Mouse (Mus musculus) embryonic facial prominence, embryonic 14.5 days (tissue): Measurements from ENCODE around the gene Kcnk4. TPM values are rescaled to one million over a fixed set of nuclear protein-coding genes. Genes with fewer than 3 reads are reported as not detected.

ENCODE experiments used
- ATAC-seq: fragments of 200-750 bp; cut with Nextera tagmentation; 2 replicates; pipeline ENCODE4 v1.8.0; 2017; ENCODE audit warnings: low read depth, moderate number of reproducible peaks, moderate TSS enrichment
- DNase-seq: peaks from one replicate; pipeline ENCODE4 v3.0.0-alpha.2; 2015; ENCODE audit warnings: low spot score
- H3K27ac ChIP-seq: fragments of 300-500 bp; sonication (generic); replicated peaks from 2 replicates; pipeline ENCODE4 v1.5.1; 2014; ENCODE audit warnings: low read depth, mild to moderate bottlenecking, low read length, moderate library complexity
- H3K27me3 ChIP-seq: fragments of 300-500 bp; sonication (generic); replicated peaks from 2 replicates; pipeline ENCODE4 v1.6.1; 2014; ENCODE audit warnings: low read length; ENCODE audit not compliant: control insufficient read depth, insufficient read depth
- H3K36me3 ChIP-seq: fragments of 300-500 bp; sonication (generic); 2 replicates; pipeline ENCODE4 v1.6.1; 2014; ENCODE audit warnings: low read length, mixed read lengths; ENCODE audit not compliant: control insufficient read depth, insufficient read depth
- H3K4me1 ChIP-seq: fragments of 300-500 bp; sonication (generic); 2 replicates; pipeline ENCODE4 v1.6.1; 2014; ENCODE audit warnings: antibody characterized with exemption, low read length; ENCODE audit not compliant: control insufficient read depth, insufficient read depth
- H3K4me2 ChIP-seq: fragments of 300-500 bp; sonication (generic); 2 replicates; pipeline ENCODE4 v1.6.1; 2014; ENCODE audit warnings: low read depth, mild to moderate bottlenecking, low read length, moderate library complexity, mixed read lengths
- H3K4me3 ChIP-seq: fragments of 300-500 bp; sonication (generic); 2 replicates; pipeline ENCODE4 v1.5.1; 2014; ENCODE audit warnings: low read depth, mild to moderate bottlenecking, low read length
- H3K9ac ChIP-seq: fragments of 300-500 bp; sonication (generic); 2 replicates; pipeline ENCODE4 v1.6.1; 2014; ENCODE audit warnings: low read depth, mild to moderate bottlenecking, low read length, moderate library complexity, mixed read lengths
- H3K9me3 ChIP-seq: fragments of 300-500 bp; sonication (generic); 2 replicates; pipeline ENCODE4 v1.6.1; 2016; ENCODE audit warnings: low read length; ENCODE audit not compliant: control insufficient read depth
- WGBS: fragments of 180-500 bp; shearing (Covaris S2); extraction: QIAGEN DNeasy Blood & Tissue Kit; methylation state at CpG from one replicate; pipeline ENCODE4 v1.1.7; 2014; 5-methylcytosine and 5-hydroxymethylcytosine counted together
- polyA plus RNA-seq: library from polyadenylated mRNA; unstranded; fragments of >200 nt; fragmentation: Nextera tagmentation; extraction: Ambion mirVana; gene quantifications from 2 replicates; pipeline ENCODE4 v1.2.1, GENCODE M21; 2014

The Kcnk4 gene
- polyA plus RNA-seq, 1 experiment from 2014 or later, result 1.6 TPM

DNA sequence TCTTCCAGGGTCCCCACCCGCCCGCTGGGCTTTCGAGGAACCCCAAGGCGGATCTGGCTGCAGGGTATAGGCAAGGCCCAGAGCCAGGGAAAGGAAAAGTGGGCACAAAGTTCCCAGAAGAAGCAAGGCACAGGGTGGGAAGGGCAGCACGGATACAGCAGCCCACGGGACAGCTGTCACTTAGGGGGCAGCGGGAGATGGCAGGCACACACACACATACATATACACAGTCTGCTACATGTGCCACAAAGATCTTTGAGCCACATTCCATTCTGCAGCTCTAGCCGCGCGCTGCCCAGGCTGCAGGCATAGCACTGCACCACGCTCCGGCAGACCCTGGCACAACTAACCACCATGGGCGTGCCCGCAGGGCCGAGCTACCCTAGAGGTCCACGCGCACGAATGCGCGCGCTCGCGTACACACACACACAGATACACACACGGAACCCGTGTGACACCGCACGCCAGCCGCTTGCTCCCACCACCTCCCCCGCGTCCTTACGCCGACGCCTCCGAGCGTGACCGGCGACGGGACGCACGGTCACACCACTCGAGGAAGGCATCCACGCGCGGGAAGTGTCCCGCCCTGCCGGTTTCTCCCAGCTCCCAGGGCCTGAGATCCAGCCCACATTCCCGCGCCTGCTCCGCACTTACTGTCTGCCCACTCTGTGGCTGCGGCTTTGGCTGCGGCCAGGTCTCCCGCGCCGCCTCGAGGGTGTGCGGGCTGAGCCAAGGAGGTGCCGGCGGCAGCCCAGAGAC lies 700 bp downstream of the Kcnk4 start:
- Histone ChIP-seq H3K9ac (peak overlapping the region; percentile 52), H3K4me3 (peak overlapping the region; percentile 37), H3K4me1 (peaks cover 6% of the 10 kb centered on the region; the same call in 1 of the 2 replicates), H3K9me3 (no peaks in the 10 kb centered on the region), H3K27ac (no peak overlapping the region), H3K4me2 (peak overlapping the region; percentile 61), H3K36me3 (no peaks in the 10 kb centered on the region), H3K27me3 (peaks cover 72% of the 10 kb centered on the region)
- 4% methylated on average over 39 of the region's 58 CpGs for WGBS
- peak; percentile 39 for DNase-seq
- peak; percentile 70 for ATAC-seq

- Histone ChIP-seq H3K4me3 (peak overlapping the region; percentile 37), H3K27me3 (peaks cover 76% of the 10 kb centered on the region), H3K4me2 (peak overlapping the region; percentile 61), H3K9ac (no peak overlapping the region), H3K9me3 (no peaks in the 10 kb centered on the region), H3K27ac (no peak overlapping the region), H3K36me3 (no peaks in the 10 kb centered on the region), H3K4me1 (peaks cover 6% of the 10 kb centered on the region; the same call in 1 of the 2 replicates)
- DNase-seq (no peak), ATAC-seq (no peak)
- WGBS, result 24% methylated on average over 4 of the region's 4 CpGs
Measured at GRCm38 (mm10) chr19:6933102-6933435, 1.2 kb downstream of the Kcnk4 start.

- ATAC-seq (no peak), DNase-seq (no peak)
- Histone ChIP-seq H3K4me1 (peaks cover 6% of the 10 kb centered on the region; the same call in 1 of the 2 replicates), H3K4me3 (no peak overlapping the region), H3K36me3 (no peaks in the 10 kb centered on the region), H3K4me2 (no peak overlapping the region), H3K9ac (no peak overlapping the region), H3K9me3 (no peaks in the 10 kb centered on the region), H3K27me3 (peaks cover 87% of the 10 kb centered on the region), H3K27ac (no peak overlapping the region)
- WGBS, result 64% methylated on average over 1 of the region's 1 CpGs
Measured at GRCm38 (mm10) chr19:6932018-6932417, 2.3 kb downstream of the Kcnk4 start.

- WGBS, result 0% methylated on average over 1 of the region's 2 CpGs
- Histone ChIP-seq H3K9ac (no peak overlapping the region), H3K4me2 (no peak overlapping the region), H3K27ac (no peak overlapping the region), H3K27me3 (peaks cover 93% of the 10 kb centered on the region), H3K36me3 (no peaks in the 10 kb centered on the region), H3K9me3 (no peaks in the 10 kb centered on the region), H3K4me3 (no peak overlapping the region), H3K4me1 (peaks cover 6% of the 10 kb centered on the region; the same call in 1 of the 2 replicates)
- ATAC-seq (no peak), DNase-seq (no peak)
Measured at GRCm38 (mm10) chr19:6931002-6931401, 3.3 kb downstream of the Kcnk4 start.

DNA sequence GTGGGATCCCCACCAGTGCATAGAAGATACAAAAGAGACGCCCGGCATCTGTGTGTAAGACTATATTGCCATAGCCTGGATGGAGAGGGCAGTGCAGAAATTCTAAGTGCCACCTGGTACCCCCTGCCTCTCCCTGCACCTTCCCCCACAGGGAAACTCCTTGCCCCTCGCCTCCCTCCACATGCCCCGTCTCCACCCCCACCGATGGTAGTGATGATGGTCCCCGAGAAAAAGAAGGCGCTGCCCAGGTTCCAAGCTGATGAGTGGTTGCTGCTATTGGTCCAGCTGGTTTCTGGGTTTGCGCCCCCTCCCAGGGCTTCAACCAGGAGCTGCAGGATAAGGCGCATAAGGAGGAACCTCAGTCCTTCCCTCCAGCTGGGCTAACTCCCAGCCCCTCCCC lies 6.2 kb downstream of the Kcnk4 start:
- DNase-seq (no peak), ATAC-seq (no peak)
- H3K9ac ChIP-seq, result no peak overlapping the region
- 17% methylated on average over 7 of the region's 9 CpGs for WGBS
- H3K4me2 ChIP-seq, result peak overlapping the region; percentile 47; the same call in 1 of the 2 replicates
- H3K4me3 ChIP-seq, result peak overlapping the region; percentile 24; the same call in 1 of the 2 replicates
- H3K27ac ChIP-seq, result no peak overlapping the region
- H3K36me3 ChIP-seq, result no peaks in the 10 kb centered on the region
- peaks cover 93% of the 10 kb centered on the region for H3K27me3 ChIP-seq
- peaks cover 2% of the 10 kb centered on the region; the same call in 1 of the 2 replicates for H3K4me1 ChIP-seq
- no peaks in the 10 kb centered on the region for H3K9me3 ChIP-seq

DNA sequence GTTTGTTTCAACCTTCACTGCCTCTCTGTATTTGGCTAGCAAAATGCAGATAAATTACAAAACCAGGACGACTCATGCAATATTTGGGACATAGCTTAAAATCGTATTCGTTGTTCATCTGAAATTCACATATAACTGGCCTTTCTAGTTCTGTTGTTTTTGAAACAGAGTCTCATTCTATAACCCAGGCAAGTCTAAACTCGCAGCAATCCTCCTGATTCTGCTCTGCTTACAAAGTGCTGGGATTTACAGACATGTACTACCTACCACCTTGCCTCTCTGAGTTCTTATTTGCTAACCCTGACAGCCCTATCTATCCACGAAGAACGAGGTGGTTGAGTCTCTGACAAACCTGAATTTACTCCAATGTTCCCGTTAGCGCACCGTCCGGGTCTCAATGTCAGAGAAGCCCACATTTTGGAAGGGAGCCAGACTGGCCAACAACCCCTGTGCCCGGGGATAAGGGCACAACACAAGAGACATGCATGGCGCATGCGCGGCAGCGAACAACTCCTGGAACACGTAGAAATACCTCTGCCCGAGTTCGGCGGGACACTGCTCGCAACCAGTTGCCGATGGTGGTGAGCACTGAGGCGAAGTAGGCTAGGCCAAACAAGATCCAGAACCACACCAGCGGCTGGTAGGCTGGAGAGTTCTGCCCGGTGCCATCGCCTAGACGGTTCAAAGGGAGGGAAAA lies 7.6 kb downstream of the Kcnk4 start:
- Histone ChIP-seq H3K4me3 (peak overlapping the region; percentile 24), H3K4me1 (peaks cover 2% of the 10 kb centered on the region; the same call in 1 of the 2 replicates), H3K27ac (peak overlapping the region; percentile 21; the same call in 1 of the 2 replicates), H3K4me2 (peak overlapping the region; percentile 47), H3K36me3 (no peaks in the 10 kb centered on the region), H3K9ac (peak overlapping the region; percentile 41), H3K9me3 (no peaks in the 10 kb centered on the region), H3K27me3 (peaks cover 83% of the 10 kb centered on the region)
- ATAC-seq, result no peak
- 8% methylated on average over 26 of the region's 26 CpGs for WGBS
- DNase-seq, result peak; percentile 59

DNA sequence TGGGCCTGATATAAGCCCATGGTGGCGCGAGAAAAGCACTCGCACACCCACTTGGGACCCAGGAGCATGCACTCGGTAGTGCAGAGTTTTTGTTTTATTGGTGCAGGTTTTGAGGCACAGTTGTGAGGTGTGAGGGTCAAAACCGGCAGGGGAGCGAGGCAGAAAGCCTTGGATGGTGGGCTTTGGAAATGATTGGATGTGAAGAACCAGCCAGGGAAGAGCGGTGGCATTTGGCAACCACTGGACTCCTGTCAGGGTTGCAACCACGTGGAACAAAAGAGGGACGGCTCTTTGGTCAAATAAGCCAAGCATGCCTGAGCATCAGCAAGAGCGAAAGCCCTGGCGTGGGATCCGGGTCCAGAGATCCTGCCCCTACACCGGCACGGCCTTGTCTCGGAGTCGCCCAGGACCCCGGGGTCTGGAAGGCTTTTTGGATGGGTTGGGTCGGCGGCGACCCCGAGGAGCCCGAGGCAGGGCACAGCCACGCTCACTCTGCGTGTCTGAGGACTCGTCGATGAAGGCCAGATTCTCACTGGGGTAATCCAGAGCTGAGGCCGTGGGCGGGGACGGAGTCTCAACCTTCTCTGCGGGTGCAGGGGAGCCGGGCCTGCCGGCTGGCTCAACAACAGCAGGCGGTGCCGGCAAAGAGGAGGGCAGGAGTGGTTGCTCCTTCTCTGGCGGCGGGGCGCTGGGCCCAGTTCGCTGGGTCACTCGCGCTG lies 8.5 kb downstream of the Kcnk4 start:
- 15% methylated on average over 28 of the region's 40 CpGs for WGBS
- H3K27ac ChIP-seq, result no peak overlapping the region; the same call in 1 of the 2 replicates
- H3K4me1 ChIP-seq, result peaks cover 4% of the 10 kb centered on the region
- H3K36me3 ChIP-seq, result no peaks in the 10 kb centered on the region
- no peaks in the 10 kb centered on the region for H3K9me3 ChIP-seq
- ATAC-seq (no peak), DNase-seq (no peak)
- 0 out of 2 replicates have a peak overlapping the region, but pooled peaks have one; percentile 53 for H3K9ac ChIP-seq
- H3K27me3 ChIP-seq, result peaks cover 75% of the 10 kb centered on the region
- peak overlapping the region; percentile 46 for H3K4me2 ChIP-seq
- H3K4me3 ChIP-seq, result peak overlapping the region; percentile 29

DNA sequence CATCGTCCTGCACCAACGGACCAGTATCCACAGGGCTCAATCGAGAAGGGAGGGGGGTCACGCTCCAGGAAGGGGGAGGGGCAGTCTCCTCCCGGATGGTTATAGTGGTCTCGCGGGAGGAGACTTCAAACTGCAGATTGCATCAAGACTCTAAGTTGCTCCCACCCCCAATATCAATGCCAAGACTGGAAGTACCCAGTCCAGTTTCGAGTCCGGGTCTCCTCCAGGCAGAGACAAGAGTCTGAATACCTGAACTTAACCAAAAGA lies 9.1 kb downstream of the Kcnk4 start, which contains the start of gene Catsperz:
Gene Catsperz (minus strand): TSS at position 74 of the 267 bp plus-strand sequence.
- Histone ChIP-seq H3K4me1 (peaks cover 9% of the 10 kb centered on the region), H3K9me3 (no peaks in the 10 kb centered on the region), H3K27ac (no peak within 1 kb of the TSS; the same call in 1 of the 2 replicates), H3K27me3 (peaks cover 72% of the 10 kb centered on the region), H3K4me2 (peak within 1 kb of the TSS; percentile 46), H3K9ac (peak within 1 kb of the TSS; percentile 53), H3K36me3 (no peaks in the 10 kb centered on the region), H3K4me3 (peak within 1 kb of the TSS; percentile 29)
- no peak for DNase-seq
- 1% methylated on average over 9 of the region's 9 CpGs for WGBS
- no peak for ATAC-seq
